Mouse (Mus musculus): ENCODE results near the gene Gprc6a. TPM values are rescaled to one million over a fixed set of nuclear protein-coding genes. Genes with fewer than 3 reads are reported as not detected.
A peak's percentile ranks its signal among the peaks of the same experiment; 100 is the strongest.

The Gprc6a gene
- polyA plus RNA-seq, 1 experiment from 2014 or later = not detected

DNA sequence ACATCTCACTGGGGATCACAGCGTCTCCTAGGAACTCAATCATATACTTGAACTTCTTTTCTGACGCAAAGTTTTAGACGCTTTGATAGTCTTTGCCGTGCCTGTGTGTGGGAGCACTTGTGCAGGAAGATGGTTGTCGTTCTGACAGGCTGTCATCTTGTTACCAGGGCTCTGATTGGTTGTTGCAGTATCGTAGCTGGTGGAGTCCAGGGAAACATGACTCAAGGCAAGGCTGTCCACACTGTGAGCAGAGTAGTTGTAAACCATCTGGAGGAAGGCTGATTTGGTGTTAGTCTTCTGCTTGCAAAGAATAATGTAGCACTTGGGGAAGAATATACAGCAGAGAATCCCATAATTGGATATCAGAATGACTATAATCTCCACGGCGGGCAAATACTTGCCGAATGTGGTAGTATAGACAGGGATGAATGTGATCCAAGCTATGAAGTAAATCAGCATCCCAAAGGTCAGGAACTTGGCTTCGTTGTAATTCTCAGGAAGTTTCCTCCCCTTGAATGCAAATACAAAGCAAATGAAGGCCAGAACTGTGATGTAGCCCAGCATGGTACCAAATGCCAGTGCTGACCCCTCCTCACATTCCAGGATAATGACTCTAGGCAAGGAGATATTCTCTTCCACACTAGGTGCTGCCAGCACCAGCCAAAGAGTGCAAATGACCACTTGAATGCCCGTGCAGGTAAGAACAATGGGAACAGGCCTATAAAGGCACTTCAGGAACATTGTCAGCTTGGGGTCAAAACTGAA is 16.3 kb downstream of the Gprc6a start:
- Histone ChIP-seq H3K27me3 (no peaks in the 10 kb centered on the region), H3K9ac (replicated peaks) (no peak overlapping the region), H3K4me3 (no peak overlapping the region), H3K4me2 (replicated peaks) (no peak overlapping the region), H3K27ac (replicated peaks) (no peak overlapping the region), H3K4me1 (no peaks in the 10 kb centered on the region), H3K9me3 (no peaks in the 10 kb centered on the region), H3K36me3 (no peaks in the 10 kb centered on the region)
- no peak for ATAC-seq (replicated peaks)
- WGBS = 80% methylated on average over 11 of the region's 11 CpGs

DNA sequence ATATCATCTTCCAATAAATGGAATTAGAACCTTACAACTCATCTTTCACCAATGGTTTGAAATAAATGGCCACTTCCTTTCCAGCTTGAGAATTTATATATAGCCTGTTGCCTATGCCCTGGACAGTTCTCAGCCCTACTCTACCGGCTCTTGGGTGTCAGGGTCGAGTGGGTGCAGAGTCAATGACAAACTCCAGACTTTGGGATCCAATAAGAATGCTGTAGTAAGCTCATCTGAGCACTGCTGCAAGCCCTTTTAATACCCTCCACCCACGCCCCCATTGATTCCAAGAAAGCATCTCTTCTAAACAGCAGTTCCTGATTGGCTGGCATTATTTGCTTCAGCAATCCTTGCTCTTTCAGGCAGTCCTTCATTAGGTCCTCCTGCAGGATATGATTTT is 17.8 kb downstream of the Gprc6a start:
- no peaks in the 10 kb centered on the region for H3K36me3 ChIP-seq
- no peaks in the 10 kb centered on the region for H3K9me3 ChIP-seq
- no peak overlapping the region for H3K9ac ChIP-seq (replicated peaks)
- H3K4me2 ChIP-seq (replicated peaks) = no peak overlapping the region
- no peak overlapping the region for H3K27ac ChIP-seq (replicated peaks)
- H3K4me1 ChIP-seq = no peaks in the 10 kb centered on the region
- WGBS = 59% methylated on average over 3 of the region's 3 CpGs
- no peak overlapping the region for H3K4me3 ChIP-seq
- ATAC-seq (replicated peaks) = no peak
- H3K27me3 ChIP-seq = no peaks in the 10 kb centered on the region

DNA sequence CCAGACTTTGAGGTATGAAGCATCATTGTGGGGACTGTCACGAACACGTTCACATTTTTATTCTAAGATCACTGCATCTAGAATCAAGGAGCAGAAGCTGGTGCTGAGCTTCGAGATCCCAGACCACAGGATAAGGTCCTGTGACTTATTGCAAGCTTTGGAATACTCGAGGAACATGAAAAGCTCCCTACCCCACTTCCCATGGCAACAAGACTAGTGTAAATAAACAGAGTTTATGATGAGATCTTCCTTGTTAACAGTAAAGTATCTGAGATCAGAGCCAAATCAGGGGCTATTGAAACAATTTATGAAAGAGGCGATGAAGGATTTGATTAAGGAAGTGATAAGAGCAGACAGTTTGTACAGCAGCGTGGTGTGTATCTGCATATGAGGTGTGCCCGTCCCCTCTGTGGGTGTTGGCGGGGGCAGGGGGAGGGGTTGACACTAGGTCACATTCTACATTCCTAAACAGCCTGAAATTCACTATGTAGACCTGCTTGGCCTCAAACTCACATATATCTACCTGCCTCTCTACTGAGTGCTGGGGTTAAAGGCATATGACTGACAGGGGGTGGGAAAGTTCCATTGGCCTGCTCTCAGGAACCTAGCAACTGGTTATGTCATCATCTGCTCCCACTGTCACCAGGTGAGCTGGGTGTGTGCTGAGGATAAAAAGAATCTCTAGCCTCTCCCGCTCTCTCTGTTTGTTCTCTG is 19.1 kb downstream of the Gprc6a start:
- Histone ChIP-seq H3K36me3 (no peaks in the 10 kb centered on the region), H3K27me3 (no peaks in the 10 kb centered on the region), H3K4me2 (replicated peaks) (no peak overlapping the region), H3K4me1 (no peaks in the 10 kb centered on the region), H3K4me3 (no peak overlapping the region), H3K9ac (replicated peaks) (no peak overlapping the region), H3K9me3 (no peaks in the 10 kb centered on the region), H3K27ac (replicated peaks) (no peak overlapping the region)
- no peak for ATAC-seq (replicated peaks)
- 88% methylated on average over 9 of the region's 9 CpGs for WGBS

DNA sequence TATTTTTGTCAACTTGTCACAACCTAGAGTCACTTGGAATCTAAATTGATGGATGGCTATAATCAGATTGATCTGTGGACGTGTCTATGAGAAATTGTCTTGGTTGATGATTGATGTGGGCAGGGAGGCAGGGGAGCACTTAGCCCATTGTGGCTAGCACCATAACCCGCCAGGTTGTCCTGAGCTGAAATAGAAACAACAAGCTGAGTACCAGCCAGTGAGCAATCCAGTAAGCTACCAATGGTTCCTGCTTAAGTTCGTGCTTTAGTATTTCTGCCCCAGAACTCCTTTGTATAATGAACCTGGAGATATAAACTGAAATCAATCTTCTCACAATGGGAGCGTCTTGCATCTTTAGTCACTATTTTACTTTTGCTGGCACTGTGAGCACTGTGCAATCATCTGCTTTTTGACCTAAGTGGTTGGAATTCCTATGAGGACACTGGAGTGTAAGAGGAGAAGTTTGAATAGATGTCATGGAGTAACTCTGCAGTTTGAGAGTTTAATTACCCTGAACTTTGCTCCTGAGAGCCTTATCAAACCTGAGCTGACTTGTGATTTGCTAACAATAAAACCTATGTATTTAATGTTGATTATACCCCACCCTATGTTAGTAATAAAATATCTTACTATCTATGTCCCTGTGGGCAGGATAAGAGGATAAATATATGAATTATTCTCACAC is 21.4 kb downstream of the Gprc6a start:
- Histone ChIP-seq H3K27ac (replicated peaks) (no peak overlapping the region), H3K9me3 (no peaks in the 10 kb centered on the region), H3K9ac (replicated peaks) (no peak overlapping the region), H3K4me3 (no peak overlapping the region), H3K4me2 (replicated peaks) (no peak overlapping the region), H3K4me1 (no peaks in the 10 kb centered on the region), H3K36me3 (no peaks in the 10 kb centered on the region), H3K27me3 (no peaks in the 10 kb centered on the region)
- 85% methylated on average over 4 of the region's 4 CpGs for WGBS
- ATAC-seq (replicated peaks) = no peak

DNA sequence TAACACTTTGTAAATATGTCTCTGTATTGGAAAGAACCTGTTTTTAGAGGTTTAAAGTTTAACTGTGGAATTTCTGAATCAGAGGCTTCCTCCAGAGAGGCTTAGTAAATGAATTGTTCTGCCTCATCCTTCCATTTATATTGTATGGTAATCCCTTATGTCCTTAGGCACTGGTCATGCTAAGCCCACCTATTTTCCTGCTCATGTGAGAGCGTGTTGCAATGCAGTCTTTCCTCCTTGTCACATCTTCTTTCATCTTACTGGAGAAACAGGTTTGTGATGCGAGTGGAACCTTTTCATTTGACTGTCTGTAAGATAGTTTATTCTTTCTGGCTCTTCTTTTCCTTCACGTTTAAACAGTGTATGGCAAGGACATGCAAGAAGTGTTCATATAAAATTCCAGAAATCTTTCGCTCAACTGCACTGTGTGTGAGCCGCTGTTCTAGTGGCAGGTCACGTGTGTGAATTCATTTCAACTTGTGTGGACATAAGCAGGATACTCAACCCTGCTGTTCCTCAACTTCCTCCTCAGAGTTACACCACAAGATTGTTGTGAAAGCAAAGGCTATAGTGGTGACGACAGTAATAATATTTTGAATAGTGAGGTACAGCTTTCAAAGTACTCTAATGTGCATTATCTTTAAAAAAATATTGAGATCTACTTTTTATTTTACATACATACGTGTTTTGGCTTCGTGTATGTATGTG is 34.2 kb downstream of the Gprc6a start:
- Histone ChIP-seq H3K36me3 (no peaks in the 10 kb centered on the region), H3K9me3 (no peaks in the 10 kb centered on the region), H3K27ac (replicated peaks) (no peak overlapping the region), H3K9ac (replicated peaks) (no peak overlapping the region), H3K4me2 (replicated peaks) (no peak overlapping the region), H3K27me3 (no peaks in the 10 kb centered on the region), H3K4me3 (no peak overlapping the region), H3K4me1 (no peaks in the 10 kb centered on the region)
- WGBS = 87% methylated on average over 9 of the region's 9 CpGs
- ATAC-seq (replicated peaks) = no peak

DNA sequence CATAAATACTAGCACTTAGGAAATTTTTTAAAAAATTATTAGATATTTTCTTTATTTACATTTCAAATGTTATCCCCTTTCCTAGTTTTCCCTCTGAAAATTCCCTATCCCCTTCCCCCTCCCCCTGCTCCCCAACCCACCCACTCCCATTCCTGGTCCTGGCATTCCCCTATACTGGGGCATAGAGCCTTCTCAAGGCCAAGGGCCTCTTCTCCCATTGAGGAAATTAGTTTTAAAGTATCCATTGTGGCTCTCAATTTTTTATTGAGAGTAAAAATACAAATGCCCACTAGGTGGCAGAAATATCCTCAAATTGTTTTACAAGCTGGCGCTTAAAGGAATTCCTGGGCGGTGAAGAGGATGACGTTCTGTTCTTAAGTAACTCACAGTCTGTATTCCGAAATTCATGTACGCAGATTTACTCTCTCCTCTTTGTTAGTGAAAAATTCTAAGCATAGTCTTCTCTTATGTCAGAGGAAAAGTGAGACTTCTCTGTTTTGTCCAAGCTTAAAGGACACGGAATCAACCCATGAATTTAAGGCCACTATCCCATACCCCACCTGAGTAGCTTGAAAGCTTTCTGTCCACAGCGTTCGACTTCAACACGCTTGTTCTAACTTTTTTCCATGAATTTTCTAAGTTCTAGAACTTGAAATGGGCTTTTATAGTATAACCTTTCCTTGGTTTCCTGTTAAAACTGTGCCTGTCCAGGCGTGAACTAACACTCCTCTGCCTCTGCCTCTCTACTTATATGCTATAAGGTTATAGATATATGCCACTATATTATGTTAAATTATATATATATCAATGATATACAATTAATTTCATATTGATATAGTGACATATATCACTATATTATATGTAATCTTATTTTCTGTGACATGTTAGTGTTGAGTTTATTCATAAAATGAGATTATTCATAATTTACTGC is 36.0 kb downstream of the Gprc6a start:
- no peak overlapping the region for H3K27ac ChIP-seq (replicated peaks)
- H3K4me2 ChIP-seq (replicated peaks) = no peak overlapping the region; the same call in 1 of the 2 replicates
- no peak overlapping the region for H3K4me3 ChIP-seq

DNA sequence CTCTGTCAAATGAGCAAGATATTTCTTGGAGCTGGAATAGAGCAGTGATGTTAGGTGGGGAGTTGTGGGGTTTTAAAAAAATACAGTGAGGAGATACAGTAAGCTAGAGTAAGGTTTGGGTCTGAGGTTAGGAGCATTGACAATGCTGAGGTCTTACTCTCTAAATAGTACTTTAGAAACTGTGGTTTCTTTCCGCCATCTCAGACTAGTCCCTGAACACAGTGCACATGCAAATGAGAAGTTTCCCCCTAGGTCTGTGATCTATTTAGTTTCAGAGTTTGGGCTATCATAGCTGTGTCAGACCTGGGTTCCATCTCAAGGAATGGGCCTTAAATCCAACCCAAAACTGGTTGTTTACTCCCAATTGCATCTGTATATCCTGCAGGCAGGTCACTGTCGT is 39.7 kb downstream of the Gprc6a start:
- Histone ChIP-seq H3K4me1 (peaks cover 4% of the 10 kb centered on the region; the same call in 1 of the 2 replicates), H3K27me3 (no peaks in the 10 kb centered on the region), H3K27ac (replicated peaks) (no peak overlapping the region), H3K9ac (replicated peaks) (no peak overlapping the region), H3K4me2 (replicated peaks) (no peak overlapping the region), H3K36me3 (no peaks in the 10 kb centered on the region), H3K9me3 (no peaks in the 10 kb centered on the region), H3K4me3 (no peak overlapping the region)
- no peak for ATAC-seq (replicated peaks)
- WGBS = 89% methylated on average over 2 of the region's 2 CpGs

More for the DNA sequence above, 36.0 kb downstream of the Gprc6a start:
- peak; percentile 58 for ATAC-seq (replicated peaks)
- WGBS = 47% methylated on average over 10 of the region's 10 CpGs
- no peak overlapping the region for H3K9ac ChIP-seq (replicated peaks)
- H3K27me3 ChIP-seq = no peaks in the 10 kb centered on the region
- no peaks in the 10 kb centered on the region for H3K9me3 ChIP-seq
- H3K36me3 ChIP-seq = no peaks in the 10 kb centered on the region
- peaks cover 2% of the 10 kb centered on the region; the same call in 1 of the 2 replicates for H3K4me1 ChIP-seq

DNA sequence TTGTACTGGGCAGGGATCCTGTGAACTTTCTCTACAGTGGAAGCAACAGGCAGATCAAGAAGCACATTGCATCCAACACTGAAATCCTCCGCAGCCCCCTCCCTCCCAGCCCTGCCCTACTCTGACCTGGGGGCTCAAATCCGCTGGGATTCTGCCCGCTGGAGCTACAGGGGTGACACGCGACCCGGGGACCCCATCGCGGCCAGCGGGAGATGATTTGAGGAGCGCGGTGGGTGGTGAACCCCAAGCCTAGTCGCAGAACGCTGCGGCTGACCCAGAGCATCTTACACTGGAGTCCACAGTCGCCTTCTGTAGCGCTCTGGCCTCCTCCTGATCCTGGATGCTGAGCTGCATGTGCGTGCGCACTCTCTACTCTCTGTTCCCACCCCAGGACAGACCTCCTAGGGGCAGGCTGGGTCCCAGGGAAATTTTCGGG is 41.1 kb downstream of the Gprc6a start, which contains the start of gene Fam162b:
Fam162b (minus strand) TSS at position 379 of the 436 bp plus-strand sequence.
- H3K4me1 ChIP-seq = peaks cover 4% of the 10 kb centered on the region; the same call in 1 of the 2 replicates
- H3K9me3 ChIP-seq = no peaks in the 10 kb centered on the region
- 2% methylated on average over 19 of the region's 19 CpGs for WGBS
- no peak within 1 kb of the TSS for H3K9ac ChIP-seq (replicated peaks)
- peak within 1 kb of the TSS; percentile 41 for H3K4me2 ChIP-seq (replicated peaks)
- no peaks in the 10 kb centered on the region for H3K27me3 ChIP-seq
- H3K27ac ChIP-seq (replicated peaks) = no peak within 1 kb of the TSS
- ATAC-seq (replicated peaks) = peak; percentile 46; the same call in 1 of the 2 replicates
- H3K36me3 ChIP-seq = no peaks in the 10 kb centered on the region
- peak within 1 kb of the TSS; percentile 18; the same call in 1 of the 2 replicates for H3K4me3 ChIP-seq

DNA sequence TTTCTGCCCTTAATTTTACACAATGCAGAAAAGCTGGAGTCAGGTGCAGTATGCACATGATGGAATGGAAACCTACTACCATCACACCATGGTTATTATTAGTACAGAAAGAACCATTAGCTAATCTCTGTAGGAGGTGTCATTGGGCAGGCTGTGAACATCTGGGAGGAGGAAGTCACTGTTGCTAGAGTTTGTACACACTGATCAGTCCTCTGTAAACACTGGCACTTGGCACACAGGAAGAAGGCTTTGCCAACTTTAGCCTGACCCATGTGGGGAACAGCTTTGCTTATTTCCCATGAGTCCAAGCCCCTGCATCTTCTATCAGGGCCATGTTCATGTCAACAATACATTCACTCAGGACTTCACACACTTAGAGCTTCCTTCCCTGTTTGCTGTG is 46.3 kb downstream of the Gprc6a start:
- H3K9me3 ChIP-seq = no peaks in the 10 kb centered on the region
- no peak overlapping the region for H3K9ac ChIP-seq (replicated peaks)
- ATAC-seq (replicated peaks) = no peak
- H3K27me3 ChIP-seq = no peaks in the 10 kb centered on the region
- no peak overlapping the region for H3K27ac ChIP-seq (replicated peaks)
- H3K4me3 ChIP-seq = no peak overlapping the region
- H3K36me3 ChIP-seq = no peaks in the 10 kb centered on the region
- H3K4me1 ChIP-seq = no peaks in the 10 kb centered on the region
- H3K4me2 ChIP-seq (replicated peaks) = no peak overlapping the region

DNA sequence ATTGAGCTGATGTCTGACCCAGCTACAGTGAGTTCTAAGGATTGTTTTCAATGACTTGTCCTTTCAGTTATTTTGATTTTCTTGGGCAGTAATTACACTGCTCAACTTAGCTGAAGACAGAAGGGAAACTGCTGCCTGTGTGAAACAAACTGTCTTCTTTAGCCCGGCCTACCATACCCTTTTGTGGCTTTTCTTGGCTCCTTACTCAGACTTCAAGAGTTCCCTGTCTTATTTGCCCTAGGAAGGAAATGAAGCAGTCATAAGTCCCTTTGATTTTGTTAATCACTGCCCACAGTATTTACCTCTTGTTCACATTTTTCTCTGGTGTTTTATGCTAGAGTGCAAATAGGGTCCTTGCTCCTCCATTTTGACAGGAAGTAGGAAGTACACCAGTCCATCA is 46.9 kb downstream of the Gprc6a start:
- 34% methylated on average over 1 of the region's 1 CpGs for WGBS
- H3K4me3 ChIP-seq = no peak overlapping the region
- H3K4me2 ChIP-seq (replicated peaks) = no peak overlapping the region
- H3K9me3 ChIP-seq = no peaks in the 10 kb centered on the region
- no peaks in the 10 kb centered on the region for H3K4me1 ChIP-seq
- no peak overlapping the region for H3K27ac ChIP-seq (replicated peaks)
- no peak for ATAC-seq (replicated peaks)
- H3K9ac ChIP-seq (replicated peaks) = no peak overlapping the region
- H3K27me3 ChIP-seq = no peaks in the 10 kb centered on the region
- no peaks in the 10 kb centered on the region for H3K36me3 ChIP-seq

Data from forebrain, embryonic 15.5 days (tissue).